Mouse (Mus musculus) forebrain, embryonic 15.5 days (tissue): ENCODE measurements at regions not wholly inside any gene's neighbourhood (a gene's known extent, or its start where the extent isn't known, plus 50 kb on each side); places are given as distances from the start of the nearest gene placed in this dataset.

Source experiments
- ATAC-seq: fragments of 200-750 bp; cut with Nextera tagmentation; replicated peaks from 2 replicates; pipeline ENCODE4 v1.8.0; 2017; ENCODE audit warnings: mild to moderate bottlenecking, moderate TSS enrichment, moderate library complexity
- H3K27ac ChIP-seq: fragments of 300-500 bp; sonication (generic); replicated peaks from 2 replicates; pipeline ENCODE4 v1.5.1; 2015; ENCODE audit warnings: mild to moderate bottlenecking, inconsistent platforms
- H3K27me3 ChIP-seq: fragments of 300-500 bp; sonication (generic); 2 replicates; pipeline ENCODE4 v1.6.1; 2015; ENCODE audit warnings: inconsistent platforms
- H3K36me3 ChIP-seq: fragments of 300-500 bp; sonication (generic); 2 replicates; pipeline ENCODE4 v1.6.1; 2015; ENCODE audit warnings: mild to moderate bottlenecking, inconsistent platforms
- H3K4me1 ChIP-seq: fragments of 300-500 bp; sonication (generic); 2 replicates; pipeline ENCODE4 v1.6.1; 2015; ENCODE audit warnings: inconsistent platforms
- H3K4me2 ChIP-seq: fragments of 300-500 bp; sonication (generic); replicated peaks from 2 replicates; pipeline ENCODE4 v1.6.1; 2015; ENCODE audit warnings: mild to moderate bottlenecking, inconsistent platforms
- H3K4me3 ChIP-seq: fragments of 300-500 bp; sonication (generic); 2 replicates; pipeline ENCODE4 v1.5.1; 2015; ENCODE audit warnings: mild to moderate bottlenecking, inconsistent platforms
- H3K9ac ChIP-seq: fragments of 300-500 bp; sonication (generic); replicated peaks from 2 replicates; pipeline ENCODE4 v1.6.1; 2015; ENCODE audit warnings: mild to moderate bottlenecking, inconsistent platforms
- H3K9me3 ChIP-seq: fragments of 300-500 bp; sonication (generic); 2 replicates; pipeline ENCODE4 v1.6.1; 2016; ENCODE audit warnings: inconsistent platforms
- WGBS: fragments of 180-500 bp; shearing (Covaris S2); methylation state at CpG from one replicate; pipeline ENCODE4 v1.1.7; 2015; ENCODE audit warnings: mixed read lengths; 5-methylcytosine and 5-hydroxymethylcytosine counted together

DNA sequence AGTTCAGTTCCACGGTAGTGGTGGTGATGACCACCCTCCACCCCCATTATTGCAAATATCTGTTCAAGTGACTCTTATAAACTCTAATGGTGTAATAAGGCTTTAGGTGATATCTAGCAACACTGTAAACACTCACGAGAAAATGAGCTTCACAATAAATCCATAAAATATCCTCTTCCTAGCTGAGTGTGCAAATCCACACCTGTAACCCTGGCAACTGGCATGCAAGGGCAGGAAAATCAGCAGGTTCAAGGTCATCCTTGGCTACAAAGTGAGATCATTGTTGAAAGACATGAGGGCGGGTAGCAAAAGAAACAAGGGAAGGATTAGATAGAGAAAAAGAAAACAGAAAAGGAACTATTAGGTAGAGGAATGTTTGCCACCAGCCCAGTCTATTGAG lies 86.8 kb downstream of the Sox4 start:
- H3K27me3 ChIP-seq, result no peaks in the 10 kb centered on the region
- no peak overlapping the region for H3K4me2 ChIP-seq
- ATAC-seq, result no peak
- no peak overlapping the region for H3K27ac ChIP-seq
- no peak overlapping the region for H3K9ac ChIP-seq
- no peaks in the 10 kb centered on the region for H3K9me3 ChIP-seq
- H3K4me1 ChIP-seq, result peaks cover 7% of the 10 kb centered on the region; the same call in 1 of the 2 replicates
- no peak overlapping the region for H3K4me3 ChIP-seq
- H3K36me3 ChIP-seq, result peaks cover 14% of the 10 kb centered on the region; the same call in 1 of the 2 replicates
- WGBS, result 85% methylated on average over 3 of the region's 3 CpGs

GRCm38 (mm10) chr13:28860601-28861000 lies 92.9 kb downstream of the Sox4 start:
- Histone ChIP-seq H3K4me3 (no peak overlapping the region), H3K4me2 (no peak overlapping the region), H3K27ac (0 out of 2 replicates have a peak overlapping the region, but pooled peaks have one; percentile 26), H3K9me3 (no peaks in the 10 kb centered on the region), H3K4me1 (peaks cover 35% of the 10 kb centered on the region), H3K9ac (no peak overlapping the region), H3K36me3 (peaks cover 13% of the 10 kb centered on the region; the same call in 1 of the 2 replicates), H3K27me3 (no peaks in the 10 kb centered on the region)
- ATAC-seq, result no peak
- 66% methylated on average over 2 of the region's 2 CpGs for WGBS

DNA sequence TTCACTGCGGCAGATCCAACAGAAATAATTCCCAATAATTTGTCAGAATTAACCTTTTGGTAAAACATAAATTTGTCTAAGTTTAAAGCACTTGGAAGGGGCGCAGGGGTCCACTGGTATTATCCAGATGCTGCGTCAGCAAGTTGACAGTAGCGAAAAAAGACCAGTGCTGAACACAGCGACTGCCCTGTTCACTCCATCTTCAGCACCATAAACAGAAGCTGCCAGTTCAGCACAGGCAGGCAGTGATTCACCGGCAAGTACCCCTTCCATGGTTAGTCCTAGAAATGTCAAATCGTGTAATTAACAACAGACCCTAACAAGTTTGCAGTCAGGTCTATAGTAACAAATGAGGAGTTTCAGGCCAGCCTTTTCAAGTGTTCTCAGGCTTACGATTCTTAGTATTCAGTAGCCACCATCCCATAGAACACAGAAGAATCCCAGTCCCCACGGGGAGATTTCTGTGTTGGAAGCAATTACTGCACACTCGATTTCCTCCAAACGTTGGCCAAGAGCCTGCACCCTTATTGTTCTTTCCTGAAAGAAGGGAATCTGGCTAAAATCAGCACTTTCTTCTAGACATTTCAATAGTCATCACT lies 93.6 kb downstream of the Sox4 start:
- WGBS, result 22% methylated on average over 11 of the region's 11 CpGs
- no peak overlapping the region for H3K4me3 ChIP-seq
- no peaks in the 10 kb centered on the region for H3K27me3 ChIP-seq
- ATAC-seq, result peak; percentile 51
- H3K27ac ChIP-seq, result peak overlapping the region; percentile 26; the same call in 1 of the 2 replicates
- no peaks in the 10 kb centered on the region for H3K9me3 ChIP-seq
- no peak overlapping the region for H3K9ac ChIP-seq
- no peak overlapping the region for H3K4me2 ChIP-seq
- peaks cover 35% of the 10 kb centered on the region for H3K4me1 ChIP-seq
- peaks cover 9% of the 10 kb centered on the region; the same call in 1 of the 2 replicates for H3K36me3 ChIP-seq

GRCm38 (mm10) chr13:28858001-28858400 lies 95.5 kb downstream of the Sox4 start:
- no peak overlapping the region for H3K9ac ChIP-seq
- ATAC-seq, result no peak

GRCm38 (mm10) chr13:28857201-28857600 lies 96.3 kb downstream of the Sox4 start:
- peak; percentile 73 for ATAC-seq

More at GRCm38 (mm10) chr13:28858001-28858400, 95.5 kb downstream of the Sox4 start:
- Histone ChIP-seq H3K27me3 (no peaks in the 10 kb centered on the region), H3K9me3 (no peaks in the 10 kb centered on the region), H3K4me1 (peaks cover 38% of the 10 kb centered on the region), H3K4me2 (no peak overlapping the region), H3K36me3 (0 out of 2 replicates have a peak, but pooled peaks cover 3% of the 10 kb centered on the region), H3K27ac (0 out of 2 replicates have a peak overlapping the region, but pooled peaks have one; percentile 49), H3K4me3 (no peak overlapping the region)
- WGBS, result 95% methylated on average over 6 of the region's 6 CpGs

DNA sequence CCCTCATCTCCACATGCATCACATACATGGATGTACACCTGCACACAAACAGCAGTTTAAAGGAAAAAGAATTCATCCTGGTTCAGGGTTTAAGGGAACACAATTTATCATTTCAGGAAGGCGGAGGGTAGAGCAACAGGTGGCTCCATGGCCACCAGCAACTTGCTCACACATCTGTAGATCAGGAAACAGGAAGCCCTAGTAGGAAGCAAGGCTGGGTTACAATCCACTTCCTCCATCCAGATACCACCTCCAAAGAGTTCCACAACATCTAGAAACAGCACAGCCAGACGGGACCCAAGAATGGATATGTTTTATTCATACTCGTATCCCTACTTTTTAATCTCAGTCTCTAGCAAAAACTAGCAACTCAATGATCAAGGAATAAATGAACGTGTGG lies 97.0 kb downstream of the Sox4 start:
- no peak for ATAC-seq
- Histone ChIP-seq H3K27me3 (no peaks in the 10 kb centered on the region), H3K36me3 (no peaks in the 10 kb centered on the region), H3K4me2 (no peak overlapping the region), H3K4me3 (no peak overlapping the region), H3K9me3 (no peaks in the 10 kb centered on the region), H3K9ac (no peak overlapping the region), H3K27ac (no peak overlapping the region), H3K4me1 (peaks cover 38% of the 10 kb centered on the region)
- 83% methylated on average over 4 of the region's 4 CpGs for WGBS

More at GRCm38 (mm10) chr13:28857201-28857600, 96.3 kb downstream of the Sox4 start:
- no peaks in the 10 kb centered on the region for H3K27me3 ChIP-seq
- peaks cover 38% of the 10 kb centered on the region for H3K4me1 ChIP-seq
- 62% methylated on average over 6 of the region's 6 CpGs for WGBS
- no peak overlapping the region for H3K4me3 ChIP-seq
- H3K36me3 ChIP-seq, result no peaks in the 10 kb centered on the region
- no peak overlapping the region for H3K4me2 ChIP-seq
- H3K27ac ChIP-seq, result peak overlapping the region; percentile 49
- H3K9ac ChIP-seq, result no peak overlapping the region
- H3K9me3 ChIP-seq, result no peaks in the 10 kb centered on the region

DNA sequence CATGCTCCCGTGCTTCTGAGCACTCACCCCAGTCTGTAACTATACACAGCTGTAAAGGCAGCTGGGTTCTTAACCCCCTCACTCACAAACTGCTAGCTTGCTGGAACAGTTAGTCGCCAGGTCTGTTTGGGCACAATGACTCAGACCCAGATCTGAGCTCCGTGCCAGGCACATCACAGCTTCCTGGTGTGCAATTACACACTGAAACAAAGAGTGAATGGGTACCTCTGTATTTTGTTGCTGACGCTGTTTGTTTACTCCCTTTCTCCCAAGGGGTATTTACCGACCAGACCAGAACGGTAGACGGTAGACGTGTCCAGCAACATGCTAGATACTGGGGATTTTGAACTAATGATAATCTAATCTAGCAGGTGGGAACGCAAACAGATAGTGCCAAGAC lies 99.3 kb downstream of the Sox4 start:
- 64% methylated on average over 9 of the region's 9 CpGs for WGBS
- H3K9ac ChIP-seq, result no peak overlapping the region
- no peaks in the 10 kb centered on the region for H3K27me3 ChIP-seq
- no peak overlapping the region for H3K4me3 ChIP-seq
- no peak overlapping the region for H3K4me2 ChIP-seq
- H3K9me3 ChIP-seq, result no peaks in the 10 kb centered on the region
- no peak overlapping the region for H3K27ac ChIP-seq
- H3K36me3 ChIP-seq, result no peaks in the 10 kb centered on the region
- peaks cover 27% of the 10 kb centered on the region for H3K4me1 ChIP-seq
- no peak for ATAC-seq

DNA sequence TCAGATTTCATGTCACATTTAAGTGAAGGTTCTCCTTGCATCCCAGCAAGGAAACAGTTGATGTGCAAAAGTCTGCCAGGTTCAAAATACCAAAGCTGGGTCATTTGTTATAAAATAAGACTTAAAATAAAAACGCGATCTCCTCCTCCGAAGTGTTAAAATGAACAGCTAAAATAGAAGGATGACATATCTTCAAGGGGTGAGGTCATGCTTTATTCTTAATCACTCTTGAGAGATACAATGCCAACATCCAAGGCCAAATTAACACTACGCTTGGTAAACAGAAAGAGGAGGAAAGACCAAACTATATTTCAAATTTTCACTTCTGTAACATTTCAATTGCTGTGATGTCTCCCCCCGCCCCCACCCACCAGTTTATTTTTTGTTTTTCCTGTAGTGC lies 105.2 kb downstream of the Sox4 start:
- WGBS, result 83% methylated on average over 5 of the region's 5 CpGs
- no peak overlapping the region for H3K4me2 ChIP-seq
- no peak overlapping the region for H3K9ac ChIP-seq
- no peaks in the 10 kb centered on the region for H3K9me3 ChIP-seq
- no peaks in the 10 kb centered on the region for H3K27me3 ChIP-seq
- H3K4me1 ChIP-seq, result peaks cover 46% of the 10 kb centered on the region
- ATAC-seq, result no peak
- no peak overlapping the region for H3K27ac ChIP-seq
- no peak overlapping the region for H3K4me3 ChIP-seq
- no peaks in the 10 kb centered on the region for H3K36me3 ChIP-seq

DNA sequence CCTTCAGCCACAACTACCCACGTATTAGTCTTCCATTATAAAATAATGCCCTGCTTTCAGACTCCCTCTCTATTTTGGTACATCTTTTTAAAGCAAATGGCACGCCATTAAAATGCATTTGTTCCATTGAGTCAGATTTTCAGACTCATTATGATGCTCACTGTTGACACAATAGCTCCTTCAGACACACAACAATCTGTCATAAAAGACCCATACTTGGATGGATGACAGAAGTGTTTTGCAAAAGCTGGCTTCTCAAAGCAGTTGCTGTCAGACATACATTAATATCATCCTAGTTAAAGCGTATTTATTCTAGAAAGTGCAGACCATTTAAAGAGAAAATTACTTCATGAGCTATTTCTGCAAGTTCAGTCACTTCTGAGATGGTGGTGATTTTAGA lies 106.0 kb downstream of the Sox4 start:
- Histone ChIP-seq H3K4me3 (no peak overlapping the region), H3K9ac (no peak overlapping the region), H3K4me2 (no peak overlapping the region; the same call in 1 of the 2 replicates), H3K27me3 (no peaks in the 10 kb centered on the region), H3K36me3 (no peaks in the 10 kb centered on the region), H3K27ac (peak overlapping the region; percentile 68), H3K4me1 (peaks cover 46% of the 10 kb centered on the region), H3K9me3 (no peaks in the 10 kb centered on the region)
- 26% methylated on average over 3 of the region's 3 CpGs for WGBS
- peak; percentile 45 for ATAC-seq

- ATAC-seq, result no peak
- Histone ChIP-seq H3K4me2 (no peak overlapping the region), H3K4me1 (peaks cover 61% of the 10 kb centered on the region), H3K4me3 (no peak overlapping the region), H3K9me3 (no peaks in the 10 kb centered on the region), H3K9ac (no peak overlapping the region), H3K27me3 (no peaks in the 10 kb centered on the region), H3K27ac (peak overlapping the region; percentile 17; the same call in 1 of the 2 replicates), H3K36me3 (no peaks in the 10 kb centered on the region)
- WGBS, result 46% methylated on average over 3 of the region's 3 CpGs
Measured at GRCm38 (mm10) chr13:28844495-28844894, 109.0 kb downstream of the Sox4 start.

DNA sequence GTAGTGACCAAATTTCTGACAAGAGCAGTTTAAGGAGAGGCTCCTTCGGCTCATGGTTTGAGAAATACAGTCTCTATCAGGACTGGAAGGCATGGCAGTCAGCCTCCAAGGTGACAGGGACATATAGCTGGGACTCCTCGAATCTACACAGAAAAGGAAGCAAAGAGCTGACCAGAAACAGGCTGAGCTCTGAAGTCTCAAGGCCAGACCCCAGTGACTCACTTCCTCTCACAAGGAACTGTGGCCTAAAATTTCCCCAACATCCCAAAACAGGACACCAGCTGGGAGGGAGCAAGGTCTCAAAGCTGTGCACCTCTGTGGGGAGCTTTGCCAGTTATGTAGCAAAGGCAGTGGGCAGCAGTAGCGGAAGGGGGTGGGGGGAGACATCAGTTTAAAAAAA lies 110.7 kb downstream of the Sox4 start:
- no peaks in the 10 kb centered on the region for H3K27me3 ChIP-seq
- H3K27ac ChIP-seq, result no peak overlapping the region
- H3K9me3 ChIP-seq, result no peaks in the 10 kb centered on the region
- 92% methylated on average over 3 of the region's 3 CpGs for WGBS
- no peak overlapping the region for H3K4me2 ChIP-seq
- H3K9ac ChIP-seq, result no peak overlapping the region
- H3K4me1 ChIP-seq, result peaks cover 57% of the 10 kb centered on the region
- no peaks in the 10 kb centered on the region for H3K36me3 ChIP-seq
- H3K4me3 ChIP-seq, result no peak overlapping the region
- no peak for ATAC-seq

DNA sequence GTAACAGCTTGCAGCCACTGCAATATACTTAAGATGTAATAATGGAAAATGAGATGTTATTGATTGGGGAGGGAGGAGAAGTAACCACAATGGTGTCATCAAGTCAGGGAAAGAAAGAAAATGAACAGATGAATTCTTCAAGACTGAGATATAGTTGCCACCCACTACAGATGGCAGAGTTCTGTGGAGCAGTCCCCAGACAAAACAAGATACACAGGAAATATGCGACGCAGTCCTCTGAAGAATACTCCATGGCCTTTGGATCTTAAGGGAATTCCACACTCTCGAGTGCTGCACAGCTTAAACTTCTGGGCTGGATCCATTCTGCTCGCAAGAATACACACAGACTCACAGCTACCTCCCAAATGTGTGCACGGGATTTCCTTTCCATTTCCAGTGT lies 113.4 kb downstream of the Sox4 start:
- H3K4me3 ChIP-seq, result no peak overlapping the region
- 57% methylated on average over 5 of the region's 5 CpGs for WGBS
- H3K27ac ChIP-seq, result peak overlapping the region; percentile 58
- H3K9ac ChIP-seq, result no peak overlapping the region
- no peaks in the 10 kb centered on the region for H3K27me3 ChIP-seq
- peaks cover 38% of the 10 kb centered on the region for H3K4me1 ChIP-seq
- no peaks in the 10 kb centered on the region for H3K9me3 ChIP-seq
- H3K4me2 ChIP-seq, result no peak overlapping the region
- no peaks in the 10 kb centered on the region for H3K36me3 ChIP-seq
- ATAC-seq, result peak; percentile 69; the same call in 1 of the 2 replicates

DNA sequence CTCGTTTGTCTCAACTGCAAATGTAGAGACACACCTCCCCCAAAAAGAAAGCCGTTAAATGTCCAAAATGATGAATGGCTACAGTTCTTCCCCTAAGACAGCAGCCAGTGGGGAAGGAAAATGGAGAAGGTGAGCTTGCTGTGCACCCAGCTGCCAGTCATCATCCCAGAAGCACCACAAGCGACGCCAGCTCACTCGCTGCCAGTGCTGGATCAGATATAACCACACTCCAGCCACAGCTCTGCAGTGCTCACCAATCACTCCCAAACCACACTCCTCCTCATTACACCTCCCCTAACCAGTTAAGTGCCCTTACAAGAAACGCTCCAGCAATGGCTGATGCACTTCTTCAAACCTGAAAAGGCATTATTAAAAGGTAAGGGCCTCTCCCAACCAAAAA lies 114.4 kb downstream of the Sox4 start:
- peak overlapping the region; percentile 58 for H3K27ac ChIP-seq
- H3K36me3 ChIP-seq, result no peaks in the 10 kb centered on the region
- H3K9ac ChIP-seq, result no peak overlapping the region
- H3K4me1 ChIP-seq, result peaks cover 33% of the 10 kb centered on the region
- ATAC-seq, result no peak
- 35% methylated on average over 6 of the region's 6 CpGs for WGBS
- no peak overlapping the region for H3K4me3 ChIP-seq
- H3K27me3 ChIP-seq, result no peaks in the 10 kb centered on the region
- H3K4me2 ChIP-seq, result no peak overlapping the region
- H3K9me3 ChIP-seq, result no peaks in the 10 kb centered on the region
